Mouse (Mus musculus) naive thymus-derived CD4-positive, alpha-beta T cell, adult 2 months (primary cell): ENCODE results near the gene Irx4.

ENCODE experiments used
- DNase-seq: peaks from one replicate; pipeline ENCODE4 v3.0.0-alpha.2; 2011; ENCODE audit warnings: low read depth

The Irx4 gene

GRCm38 (mm10) chr13:73260354-73261035, at the start of gene Irx4:
Irx4 (plus strand) TSS chr13:73260479.
- no peak for DNase-seq

GRCm38 (mm10) chr13:73214301-73214700, 46.0 kb upstream of the Irx4 start:
- no peak for DNase-seq

GRCm38 (mm10) chr13:73236461-73236860, 23.8 kb upstream of the Irx4 start:
- no peak for DNase-seq

GRCm38 (mm10) chr13:73239191-73239746, 21.0 kb upstream of the Irx4 start:
- DNase-seq: no peak

- no peak for DNase-seq
Observed at GRCm38 (mm10) chr13:73242556-73242955, 17.7 kb upstream of the Irx4 start.

- DNase-seq: no peak
Observed at GRCm38 (mm10) chr13:73246961-73247360, 13.3 kb upstream of the Irx4 start.

- DNase-seq: no peak
Observed at GRCm38 (mm10) chr13:73251222-73251621, 9.1 kb upstream of the Irx4 start.

GRCm38 (mm10) chr13:73252022-73252421, 8.3 kb upstream of the Irx4 start:
- DNase-seq: no peak

GRCm38 (mm10) chr13:73258415-73258814, 1.9 kb upstream of the Irx4 start:
- no peak for DNase-seq

GRCm38 (mm10) chr13:73259577-73260353, 514 bp upstream of the Irx4 start:
- no peak for DNase-seq

GRCm38 (mm10) chr13:73261036-73261730, 904 bp downstream of the Irx4 start:
- DNase-seq: no peak

- DNase-seq: no peak
Observed at GRCm38 (mm10) chr13:73261881-73262280, 1.6 kb downstream of the Irx4 start.

GRCm38 (mm10) chr13:73262336-73263127, 2.3 kb downstream of the Irx4 start:
- DNase-seq: no peak

- no peak for DNase-seq
Observed at GRCm38 (mm10) chr13:73263128-73263971, 3.1 kb downstream of the Irx4 start.

- DNase-seq: no peak
Observed at GRCm38 (mm10) chr13:73264166-73264735, 4.0 kb downstream of the Irx4 start.

GRCm38 (mm10) chr13:73264831-73265230, 4.6 kb downstream of the Irx4 start:
- no peak for DNase-seq

- DNase-seq: no peak
Observed at GRCm38 (mm10) chr13:73265442-73265841, 5.2 kb downstream of the Irx4 start.

- no peak for DNase-seq
Observed at GRCm38 (mm10) chr13:73267551-73267950, 7.3 kb downstream of the Irx4 start.

- DNase-seq: no peak
Observed at GRCm38 (mm10) chr13:73268702-73269101, 8.4 kb downstream of the Irx4 start.

- DNase-seq: no peak
Observed at GRCm38 (mm10) chr13:73269251-73269650, 9.0 kb downstream of the Irx4 start.
